8 mouse cellular contexts compared by ENCODE assay signal in the genomic region with DNA sequence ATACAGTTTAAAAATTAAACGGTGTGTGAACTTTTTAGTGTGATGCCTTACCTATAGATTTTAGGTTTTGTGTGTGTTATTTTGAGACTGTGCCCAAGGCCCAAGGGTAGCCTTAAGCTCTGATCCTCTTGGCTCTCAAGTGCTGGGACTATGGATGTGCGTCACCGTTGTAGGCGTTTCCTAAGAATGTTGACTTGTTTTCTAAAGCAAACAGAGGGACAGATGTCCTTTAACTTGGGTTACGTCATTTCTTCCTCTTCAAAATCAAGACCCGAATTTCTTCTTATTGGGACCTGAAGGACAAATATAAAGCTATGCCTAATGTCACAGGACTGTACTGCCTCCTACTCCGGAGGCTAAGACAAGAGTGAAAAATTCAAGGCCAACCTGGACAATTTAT. TPM values are rescaled to one million over a fixed set of nuclear protein-coding genes. Genes with fewer than 3 reads are reported as not detected.
DNase-seq lines count a peak whose midpoint lies in the region; ATAC-seq and TF ChIP-seq lines count a peak whose summit lies in the region.

A gene (plus strand): TSS at position 229 of the 400 bp plus-strand sequence.

- no peak for DNase-seq in neural tube, embryonic 11.5 days (ENCODE audit: low spot score)
- no peak for DNase-seq in neural tube, embryonic 10.5 days (ENCODE audit: extremely low spot score, low spot score)
- no peak for DNase-seq in left cerebral cortex, postnatal 14 days (ENCODE audit: low spot score in 2 of 2)
- no peak for DNase-seq in urinary bladder, postnatal 10 days (ENCODE audit: low spot score)
- DNase-seq in embryo, embryonic 9.5 days (ENCODE audit: extremely low spot score): no peak

- no peak for TF ChIP-seq POLR2A in myocyte (IDR thresholded peaks at IDR 0.05; ENCODE audit: insufficient read length, low read depth)

- H3K27ac ChIP-seq in neural tube, embryonic 11.5 days (ENCODE audit: low read depth, low read length): peak within 1 kb of the TSS; percentile 72
- peak within 1 kb of the TSS; percentile 65 for H3K27ac ChIP-seq in embryonic facial prominence, embryonic 12.5 days
- peak within 1 kb of the TSS; percentile 76 to 89 for H3K27ac ChIP-seq in heart, embryonic 14.5 days (replicated peaks in 1 of 2; ENCODE audit: control insufficient read depth in 1 of 2, insufficient read depth in 1 of 2, low read depth in 2 of 2, low read length in 2 of 2)

- H3K4me2 ChIP-seq in neural tube, embryonic 11.5 days (ENCODE audit: low read depth): peak within 1 kb of the TSS; percentile 71
- H3K4me2 ChIP-seq in embryonic facial prominence, embryonic 12.5 days (replicated peaks): peak within 1 kb of the TSS; percentile 66
- peak within 1 kb of the TSS; percentile 77 for H3K4me2 ChIP-seq in heart, embryonic 14.5 days (ENCODE audit: low read length)
- H3K4me2 ChIP-seq in myocyte (ENCODE audit: low read depth): peak within 1 kb of the TSS; percentile 28

- intact Hi-C loops in left cerebral cortex, postnatal 14 days (cut with DNase I): no loop called here

- H3K27me3 ChIP-seq in neural tube, embryonic 11.5 days (ENCODE audit: control insufficient read depth, insufficient read depth, low read length): no peaks in the 10 kb centered on the region
- no peaks in the 10 kb centered on the region for H3K27me3 ChIP-seq in embryonic facial prominence, embryonic 12.5 days
- no peaks in the 10 kb centered on the region for H3K27me3 ChIP-seq in heart, embryonic 14.5 days (ENCODE audit: control insufficient read depth, insufficient read depth, low read length)
- no peaks in the 10 kb centered on the region for H3K27me3 ChIP-seq in myocyte (ENCODE audit: control insufficient read depth, insufficient read depth, insufficient read length)

- H3K9me3 ChIP-seq in neural tube, embryonic 11.5 days (ENCODE audit: control insufficient read depth, low read length): no peaks in the 10 kb centered on the region
- no peaks in the 10 kb centered on the region for H3K9me3 ChIP-seq in embryonic facial prominence, embryonic 12.5 days
- H3K9me3 ChIP-seq in heart, embryonic 14.5 days (ENCODE audit: control insufficient read depth, low read length): no peaks in the 10 kb centered on the region

- WGBS in neural tube, embryonic 11.5 days: 94% methylated on average over 7 of the region's 7 CpGs
- WGBS in embryonic facial prominence, embryonic 12.5 days: 94% methylated on average over 7 of the region's 7 CpGs
- 95% methylated on average over 7 of the region's 7 CpGs for WGBS in heart, embryonic 14.5 days

- peak within 1 kb of the TSS; percentile 69 for H3K4me3 ChIP-seq in neural tube, embryonic 11.5 days (ENCODE audit: low read depth, low read length)
- peak within 1 kb of the TSS; percentile 77 for H3K4me3 ChIP-seq in embryonic facial prominence, embryonic 12.5 days
- H3K4me3 ChIP-seq in heart, embryonic 14.5 days (ENCODE audit: control insufficient read depth in 1 of 2, insufficient read depth in 1 of 2, low read depth in 1 of 2, low read length in 2 of 2): peak within 1 kb of the TSS; percentile 73 to 98
- peak within 1 kb of the TSS; percentile 81 for H3K4me3 ChIP-seq in myocyte

- H3K4me1 ChIP-seq in neural tube, embryonic 11.5 days (ENCODE audit: control insufficient read depth, insufficient read depth, low read length): peaks cover 11% of the 10 kb centered on the region
- H3K4me1 ChIP-seq in embryonic facial prominence, embryonic 12.5 days: peaks cover 15% of the 10 kb centered on the region
- peaks cover 3 to 16% of the 10 kb centered on the region in 2 experiments for H3K4me1 ChIP-seq in heart, embryonic 14.5 days (ENCODE audit: control insufficient read depth in 2 of 2, insufficient read depth in 2 of 2, low read length in 2 of 2)

- peak within 1 kb of the TSS; percentile 49 for H3ac ChIP-seq in myocyte (ENCODE audit: control insufficient read depth, insufficient read length)

- ATAC-seq in neural tube, embryonic 11.5 days (ENCODE audit: insufficient read depth, low FRiP score, low TSS enrichment): no peak
- no peak for ATAC-seq in embryonic facial prominence, embryonic 12.5 days (ENCODE audit: insufficient number of reproducible peaks, insufficient read depth, low FRiP score, low TSS enrichment)
- no peak for ATAC-seq in heart, embryonic 14.5 days (ENCODE audit: insufficient number of reproducible peaks, insufficient read depth, low FRiP score, low read depth)

- H3K9ac ChIP-seq in neural tube, embryonic 11.5 days (ENCODE audit: low read length): peak within 1 kb of the TSS; percentile 74
- peak within 1 kb of the TSS; percentile 73 for H3K9ac ChIP-seq in embryonic facial prominence, embryonic 12.5 days
- H3K9ac ChIP-seq in heart, embryonic 14.5 days (ENCODE audit: low read length): peak within 1 kb of the TSS; percentile 80

- H3K79me2 ChIP-seq in myocyte (ENCODE audit: control insufficient read depth, insufficient read depth): peaks cover 35% of the 10 kb centered on the region

- H3K36me3 ChIP-seq in neural tube, embryonic 11.5 days (ENCODE audit: control insufficient read depth, insufficient read depth, low read length): 0 out of 2 replicates have a peak, but pooled peaks cover 3% of the 10 kb centered on the region
- H3K36me3 ChIP-seq in embryonic facial prominence, embryonic 12.5 days: peaks cover 12% of the 10 kb centered on the region
- peaks cover 17% of the 10 kb centered on the region for H3K36me3 ChIP-seq in heart, embryonic 14.5 days (ENCODE audit: control insufficient read depth, insufficient read depth, low read length)
- H3K36me3 ChIP-seq in myocyte (ENCODE audit: control insufficient read depth, insufficient read depth): peaks cover 30% of the 10 kb centered on the region

TF ChIP-seq in myocyte, 11 proteins besides CTCF, POLR2A, EP300 and RAD21:
- no peak for TF ChIP-seq TCF12 (IDR thresholded peaks at IDR 0.05; ENCODE audit: insufficient read depth, poor library complexity, severe bottlenecking)
- no peak for TF ChIP-seq CEBPB (IDR thresholded peaks at IDR 0.05; ENCODE audit: insufficient read depth, poor library complexity, severe bottlenecking)
- TF ChIP-seq MYOG (IDR thresholded peaks at IDR 0.05; ENCODE audit: control insufficient read depth in 1 of 3, insufficient read depth in 1 of 3, insufficient read length in 2 of 3, low read depth in 2 of 3): no peak
- TF ChIP-seq MAX (IDR thresholded peaks at IDR 0.05; ENCODE audit: low read depth): no peak
- TF ChIP-seq MYOD1 (IDR thresholded peaks at IDR 0.05; ENCODE audit: control insufficient read depth in 1 of 3, insufficient read length in 2 of 3, low read depth in 2 of 3): no peak
- no peak for TF ChIP-seq SRF (IDR thresholded peaks at IDR 0.05; ENCODE audit: control insufficient read depth, insufficient read length, low read depth)
- TF ChIP-seq POLR2AphosphoS2 (IDR thresholded peaks at IDR 0.05; ENCODE audit: insufficient read length, low read depth): no peak
- no peak for TF ChIP-seq REST (IDR thresholded peaks at IDR 0.05; ENCODE audit: insufficient read depth, insufficient read length)
- no peak for TF ChIP-seq USF1 (IDR thresholded peaks at IDR 0.05; ENCODE audit: low read depth)
- TF ChIP-seq TCF3 (IDR thresholded peaks at IDR 0.05; ENCODE audit: insufficient read length, low read depth): no peak
- no peak for TF ChIP-seq E2F4 (IDR thresholded peaks at IDR 0.05; ENCODE audit: insufficient read depth)

RNA-seq across cellular contexts. Expression of the gene that starts here (rescaled TPM):
- 79.7 and 89.6 TPM in 2 replicates for polyA plus RNA-seq in neural tube, embryonic 11.5 days (2014; fragmentation: Nextera tagmentation; extraction: Ambion mirVana)
- polyA plus RNA-seq in embryonic facial prominence, embryonic 12.5 days (2016; fragmentation: Nextera tagmentation; extraction: Ambion mirVana): 69.9 and 71.9 TPM in 2 replicates
- polyA plus RNA-seq in heart, embryonic 14.5 days (2014; fragmentation: Nextera tagmentation; extraction: Ambion mirVana): 31.7 and 35.4 TPM in 2 replicates
- total RNA-seq in left cerebral cortex, postnatal 14 days (2021): 10 to 100 TPM; 94.1 to 98.8 TPM
- polyA plus RNA-seq in myocyte (2012; fragmentation: generic; extraction: Trizol): 340 TPM
